Mouse (Mus musculus): ENCODE measurements around the gene March10.
A peak's percentile ranks its signal among the peaks of the same experiment; 100 is the strongest.

Gene March10

DNA sequence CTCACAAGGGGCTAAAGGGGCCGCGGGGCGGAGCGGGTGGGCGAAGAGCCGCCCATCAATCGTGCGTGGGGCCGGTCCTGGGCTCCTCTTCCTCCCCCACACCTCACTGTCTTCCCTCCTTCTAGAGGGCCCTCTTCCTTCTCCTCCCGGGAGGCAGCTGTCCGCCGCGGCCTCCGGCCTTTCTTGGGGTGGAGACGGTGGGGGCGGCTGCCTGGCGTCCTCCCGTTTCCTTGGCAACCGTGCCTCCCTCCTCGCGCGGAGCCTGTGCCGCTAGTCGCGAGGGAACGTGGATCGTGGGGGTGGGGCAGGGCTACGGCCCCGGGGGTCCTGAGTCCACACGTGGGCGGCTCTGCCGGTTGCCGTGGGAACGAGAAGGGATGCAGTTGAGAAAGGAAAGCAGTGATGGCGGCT, at the start of gene March10:
Gene March10 (minus strand): TSS at position 239 of the 411 bp plus-strand sequence.
- peak; percentile 24 for DNase-seq (ENCODE audit: low read depth, low spot score)

DNA sequence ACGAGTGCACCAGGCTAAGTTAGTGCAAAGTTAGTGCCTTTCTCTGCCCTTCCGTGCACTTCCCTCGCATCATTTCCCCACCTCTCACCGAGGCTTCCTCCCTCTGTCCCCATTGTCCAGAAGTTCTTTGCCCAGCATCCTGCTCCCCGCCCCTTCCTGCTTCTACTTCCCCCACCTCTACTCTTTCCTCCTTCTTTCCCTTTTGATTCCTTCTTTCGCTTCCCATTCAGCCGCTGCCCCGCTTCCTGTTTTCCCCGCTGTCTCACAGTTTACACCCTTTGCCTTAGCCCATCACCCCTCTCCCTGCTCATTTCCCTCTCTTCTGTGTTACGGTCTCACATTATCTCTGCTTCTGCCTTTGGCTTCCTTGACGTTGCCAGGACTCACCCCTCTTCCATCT, 49.8 kb upstream of the March10 start:
- DNase-seq (ENCODE audit: low read depth, low spot score) = no peak

DNA sequence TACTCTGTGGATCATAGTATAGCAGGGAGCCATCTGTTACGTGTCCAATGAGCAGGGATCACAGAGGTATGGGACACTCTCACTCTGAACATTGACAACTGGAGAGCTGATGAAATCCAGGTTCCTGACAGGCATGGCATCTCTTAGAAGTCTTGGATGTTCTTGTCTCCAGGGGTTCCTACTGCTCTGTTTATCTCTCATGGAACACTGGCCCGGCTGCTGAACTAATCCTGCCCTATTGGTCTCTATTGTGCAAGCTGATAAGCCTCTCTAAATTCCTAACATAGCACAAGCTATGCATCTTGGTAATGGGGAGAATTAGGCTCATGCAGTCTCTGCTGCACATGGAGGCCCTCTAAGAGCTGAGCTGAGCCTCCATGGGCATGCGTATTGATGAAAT, 48.5 kb upstream of the March10 start:
- DNase-seq (ENCODE audit: low read depth, low spot score) = no peak

DNA sequence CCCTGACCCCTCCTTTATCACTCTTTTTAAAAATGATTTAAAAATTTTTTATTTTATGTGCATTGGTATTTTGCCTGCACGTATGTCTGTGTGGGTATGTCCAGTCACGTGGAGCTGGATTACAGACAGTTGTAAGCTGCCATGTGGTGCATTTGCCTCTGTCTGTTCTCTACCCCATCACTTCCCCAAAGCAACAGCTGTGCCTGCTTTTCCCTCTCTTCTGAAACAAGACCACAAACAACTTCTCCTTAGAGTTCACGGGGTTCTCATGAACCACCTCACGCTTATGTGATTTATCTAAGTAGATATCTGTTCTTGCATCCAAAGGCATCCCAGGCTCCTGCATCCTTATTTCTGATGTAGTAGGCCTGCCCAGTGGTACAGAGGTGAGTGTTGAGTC, 45.8 kb upstream of the March10 start:
- DNase-seq (ENCODE audit: low read depth, low spot score) = no peak

DNA sequence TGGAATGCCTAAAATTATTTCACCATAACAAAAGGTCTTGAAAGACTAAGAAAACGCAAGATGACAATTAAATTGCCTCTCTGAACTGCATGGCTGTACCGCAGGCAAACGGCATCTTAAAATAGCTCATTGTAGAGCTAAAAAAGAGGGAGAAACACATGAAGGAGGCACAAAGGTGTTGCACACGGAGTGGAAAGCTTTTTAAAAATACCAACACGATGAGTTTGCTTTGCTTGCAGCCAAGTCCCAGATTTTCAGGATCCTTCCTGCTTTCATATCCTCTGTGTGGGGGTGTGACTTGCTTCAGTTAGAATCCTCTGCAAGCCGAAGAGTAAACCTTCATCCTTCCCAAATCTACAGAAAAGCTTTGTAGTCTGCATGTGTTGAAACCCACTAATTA, 41.0 kb upstream of the March10 start:
- DNase-seq (ENCODE audit: low read depth, low spot score) = no peak

DNA sequence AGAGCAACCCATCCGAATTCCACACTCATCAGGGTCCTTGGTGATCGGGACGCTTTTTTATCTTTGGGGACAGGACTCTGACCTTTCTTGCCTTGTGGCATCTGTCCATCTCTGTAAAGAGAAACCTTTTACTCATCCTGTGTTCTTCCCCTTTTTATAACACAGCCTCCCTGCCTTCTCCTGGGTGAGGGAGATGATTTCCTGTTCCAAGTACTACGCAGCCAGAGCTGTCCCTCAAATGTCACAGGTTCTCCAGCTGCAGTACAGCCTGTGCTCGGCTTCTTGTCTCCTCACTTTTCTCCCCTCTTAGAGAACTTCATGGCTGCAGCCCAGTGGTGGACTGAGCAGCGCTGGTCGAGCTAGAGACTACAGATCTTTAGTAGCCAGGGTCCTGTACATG, 40.1 kb upstream of the March10 start:
- no peak for DNase-seq (ENCODE audit: low read depth, low spot score)

DNA sequence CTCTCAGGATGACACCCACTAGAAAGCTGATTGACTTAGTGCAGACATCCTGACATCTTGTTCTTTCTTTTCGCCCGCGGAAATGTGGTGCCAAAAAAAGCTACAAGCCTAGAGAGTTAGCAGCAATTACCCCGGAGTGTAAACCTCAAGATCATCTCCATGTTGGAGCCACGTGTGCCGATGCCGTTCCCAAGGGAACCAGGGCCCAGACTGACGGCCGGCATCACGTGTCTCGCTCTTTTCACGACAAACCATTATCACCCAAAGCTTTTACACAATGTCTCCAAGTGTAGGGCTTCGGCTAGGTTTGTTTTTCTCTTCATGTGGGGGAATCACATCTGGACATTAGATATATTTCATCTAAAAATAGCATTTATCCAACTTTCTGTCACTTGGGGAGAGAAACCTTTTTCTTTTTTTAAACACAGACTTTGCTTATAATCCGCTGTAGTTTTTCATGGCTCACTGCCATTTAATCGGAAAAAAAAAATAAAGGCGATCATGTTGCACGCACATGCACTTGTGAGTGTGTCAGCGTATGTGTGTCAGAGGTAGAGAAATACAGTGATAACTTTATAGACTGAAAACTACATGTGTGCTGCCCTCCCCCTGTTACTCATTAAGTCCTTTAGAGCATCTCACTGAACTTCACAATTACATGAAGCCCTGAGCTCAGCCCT, 39.2 kb upstream of the March10 start:
- no peak for DNase-seq (ENCODE audit: low read depth, low spot score)

DNA sequence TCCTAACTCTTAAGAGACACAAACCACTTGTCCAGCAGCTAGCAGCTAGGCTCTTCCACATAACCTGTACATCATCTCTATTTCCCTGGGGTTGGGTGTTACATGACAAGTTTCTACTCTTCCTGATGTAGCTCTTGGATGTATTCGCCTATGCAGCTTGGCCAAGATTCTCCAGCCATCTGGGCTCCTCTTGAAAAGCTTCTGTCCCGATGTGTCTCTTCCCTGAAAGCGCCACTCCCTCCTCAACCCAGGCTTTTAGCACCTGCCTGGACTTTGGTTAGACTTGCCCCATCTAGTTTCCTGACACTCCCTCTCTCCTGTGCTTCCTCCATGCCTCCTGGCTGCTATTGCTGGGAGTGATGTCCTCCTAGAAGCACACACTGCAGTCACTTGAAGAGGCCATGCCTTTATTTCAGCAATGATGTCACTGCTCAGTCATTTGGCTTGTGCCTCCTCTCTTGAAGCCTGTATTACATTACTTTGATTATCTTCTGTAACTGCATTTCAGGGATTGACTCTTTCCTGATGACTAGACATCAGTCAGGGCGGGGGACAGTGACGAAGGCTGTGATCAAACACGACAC, 38.3 kb upstream of the March10 start:
- DNase-seq (ENCODE audit: low read depth, low spot score) = no peak

DNA sequence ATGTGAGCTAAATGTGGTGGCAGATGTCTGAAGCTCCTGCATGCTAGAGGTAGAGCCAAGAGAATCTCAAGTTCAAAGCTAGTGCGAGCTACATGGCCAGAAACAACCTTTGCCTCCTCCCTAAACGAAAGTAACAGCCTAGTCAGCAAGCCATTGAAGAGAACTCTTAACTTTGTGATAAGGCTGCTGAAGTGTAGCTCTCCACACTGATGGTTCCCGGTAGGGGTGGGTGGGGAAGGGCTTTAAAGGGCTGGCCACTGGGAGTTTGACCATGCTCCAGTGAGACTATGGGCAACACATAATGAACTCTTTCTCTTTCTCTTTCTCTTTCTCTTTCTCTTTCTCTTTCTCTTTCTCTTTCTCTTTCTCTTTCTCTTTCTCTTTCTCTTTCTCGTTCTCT, 35.9 kb upstream of the March10 start:
- no peak for DNase-seq (ENCODE audit: low read depth, low spot score)

DNA sequence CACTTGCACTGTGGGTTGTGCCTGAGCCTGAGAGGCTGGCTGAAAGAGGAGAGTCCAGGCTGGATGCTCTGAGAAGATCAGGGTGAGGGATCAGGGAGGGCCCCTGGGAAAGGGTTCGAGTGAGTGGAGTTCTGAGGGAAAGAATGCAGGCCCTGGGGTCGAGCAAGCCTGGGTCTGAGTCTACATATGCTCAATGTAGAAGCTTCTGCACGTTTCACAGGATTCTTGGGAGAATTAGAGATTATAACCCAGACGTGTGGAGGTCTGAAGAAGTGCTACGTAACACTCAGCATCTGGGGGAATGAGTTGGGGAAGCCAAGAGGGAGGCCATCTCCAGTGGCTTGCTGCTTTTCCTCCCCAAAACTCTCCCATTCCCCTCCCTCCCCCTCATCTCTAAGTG, 34.4 kb upstream of the March10 start:
- DNase-seq (ENCODE audit: low read depth, low spot score) = no peak

DNA sequence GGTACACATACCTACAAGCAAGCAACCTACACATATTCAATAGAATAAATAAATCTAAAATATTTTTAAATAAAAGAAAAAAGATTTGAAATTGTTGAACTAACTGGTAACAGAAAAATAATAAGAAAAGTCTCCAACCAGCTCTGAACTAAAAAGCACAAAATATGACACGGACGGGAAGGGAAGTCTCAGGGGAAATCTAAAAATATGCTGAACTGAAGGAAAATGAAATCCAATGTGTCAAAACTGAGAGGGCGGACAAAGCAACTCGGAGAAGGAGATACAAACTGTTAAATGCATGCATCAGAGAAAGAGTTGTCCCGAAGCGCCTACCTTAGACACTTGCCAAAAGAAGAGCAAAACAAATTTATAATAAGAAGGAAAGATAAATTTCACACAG, 28.9 kb upstream of the March10 start:
- no peak for DNase-seq (ENCODE audit: low read depth, low spot score)

DNA sequence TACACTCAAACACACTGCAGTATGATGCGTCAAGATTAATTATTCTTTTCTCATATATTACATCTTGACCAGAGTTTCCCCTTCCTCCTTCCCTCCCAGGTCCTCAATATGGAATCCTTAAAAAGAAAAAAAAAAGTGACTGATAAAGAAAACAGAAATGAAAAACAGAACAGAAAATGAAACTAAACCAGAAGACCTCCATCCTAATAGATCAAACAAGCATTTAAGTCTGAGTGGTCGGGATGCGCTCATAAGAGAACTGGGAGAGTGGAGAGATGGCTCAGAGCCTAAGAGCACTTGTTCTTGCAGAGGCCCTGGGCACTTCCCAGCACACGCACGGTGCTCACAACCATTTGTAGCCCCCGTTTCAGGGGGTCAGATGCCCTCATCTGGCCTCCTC, 28.5 kb upstream of the March10 start:
- no peak for DNase-seq (ENCODE audit: low read depth, low spot score)

DNA sequence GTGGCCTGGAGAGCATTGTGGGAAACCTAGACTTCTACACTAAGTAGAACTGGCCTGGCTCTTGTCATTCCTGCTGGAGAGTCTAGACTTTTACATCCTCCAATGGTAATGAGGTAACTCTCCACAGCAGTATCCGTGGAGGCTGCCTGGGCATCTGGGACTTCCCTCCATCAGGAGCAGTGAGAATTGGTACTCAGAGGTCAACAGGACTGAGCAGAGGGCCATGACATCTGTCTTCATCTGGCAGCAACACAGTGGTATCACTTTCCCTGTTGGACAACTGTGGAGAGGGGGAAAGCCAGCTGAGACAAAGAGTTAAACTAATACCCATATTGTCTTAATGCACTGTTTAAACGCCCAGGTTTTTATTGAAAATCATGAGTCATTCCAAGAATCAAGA, 26.2 kb upstream of the March10 start:
- no peak for DNase-seq (ENCODE audit: low read depth, low spot score)

DNA sequence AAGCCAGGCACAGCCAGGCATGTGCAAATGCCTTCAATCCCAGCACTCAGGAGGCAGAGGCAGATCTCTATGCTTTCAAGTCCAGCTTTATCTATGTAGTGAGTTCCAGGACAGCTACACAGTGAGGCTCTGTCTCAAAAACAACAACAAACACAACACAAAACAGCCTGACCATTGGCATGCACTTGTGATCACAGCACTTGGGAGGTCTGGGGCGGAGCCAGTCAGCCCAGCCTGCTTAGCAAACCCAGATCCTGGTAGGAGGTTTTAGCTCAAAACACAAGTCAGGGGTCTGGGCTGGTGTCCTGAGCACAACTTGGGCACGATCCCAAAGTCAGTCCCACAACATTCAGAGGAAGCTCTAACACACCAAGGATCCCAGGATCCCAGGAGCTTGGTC, 18.2 kb upstream of the March10 start:
- no peak for DNase-seq (ENCODE audit: low read depth, low spot score)

DNA sequence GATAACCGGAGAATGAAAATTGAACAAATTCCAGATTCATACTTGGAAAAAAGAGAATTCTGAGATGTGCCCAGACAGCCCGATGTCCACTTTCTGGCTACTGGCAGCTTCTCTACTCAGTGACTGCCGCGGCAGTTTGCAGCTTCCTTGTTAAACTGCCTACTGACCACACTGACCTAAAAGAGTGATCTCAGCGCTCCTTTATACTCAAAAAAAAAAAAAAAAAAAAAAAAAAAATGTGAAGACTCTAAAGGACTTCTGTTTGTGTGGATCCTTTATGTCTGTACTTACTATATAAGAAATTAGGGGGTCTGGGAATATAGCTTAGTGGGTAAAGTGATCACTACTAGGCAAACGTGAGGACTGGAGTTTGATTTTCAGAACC, 17.8 kb upstream of the March10 start:
- DNase-seq (ENCODE audit: low read depth, low spot score) = no peak

DNA sequence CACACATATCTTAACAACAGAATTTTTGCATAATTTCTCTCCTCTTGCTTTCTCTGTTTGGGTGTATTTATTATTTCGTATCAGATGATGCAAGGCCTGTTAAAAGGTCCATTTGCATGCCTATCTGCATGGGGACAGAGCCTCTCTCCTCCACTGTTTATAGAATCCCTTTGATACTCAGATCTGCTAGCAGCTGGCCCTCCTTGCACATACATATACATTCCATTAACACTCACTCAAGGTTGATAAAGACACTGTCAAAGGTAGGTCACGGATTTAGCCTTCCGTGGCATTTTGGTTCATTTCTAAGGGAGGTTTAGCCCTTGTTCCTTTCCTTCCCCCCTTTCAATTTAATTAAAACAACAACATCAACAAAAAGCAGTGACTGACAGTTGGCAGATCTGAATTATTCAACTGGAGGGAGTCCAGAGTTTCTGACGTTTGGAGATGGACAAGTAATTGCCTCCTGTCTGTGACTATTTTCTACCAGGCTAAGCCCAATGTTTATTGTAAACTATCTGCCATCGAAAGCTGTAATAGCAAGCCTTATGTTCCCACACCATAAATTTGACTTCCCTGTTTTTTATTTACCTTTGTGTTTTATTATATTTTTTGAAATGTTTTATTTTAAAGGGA, 17.3 kb upstream of the March10 start:
- DNase-seq (ENCODE audit: low read depth, low spot score) = no peak

DNA sequence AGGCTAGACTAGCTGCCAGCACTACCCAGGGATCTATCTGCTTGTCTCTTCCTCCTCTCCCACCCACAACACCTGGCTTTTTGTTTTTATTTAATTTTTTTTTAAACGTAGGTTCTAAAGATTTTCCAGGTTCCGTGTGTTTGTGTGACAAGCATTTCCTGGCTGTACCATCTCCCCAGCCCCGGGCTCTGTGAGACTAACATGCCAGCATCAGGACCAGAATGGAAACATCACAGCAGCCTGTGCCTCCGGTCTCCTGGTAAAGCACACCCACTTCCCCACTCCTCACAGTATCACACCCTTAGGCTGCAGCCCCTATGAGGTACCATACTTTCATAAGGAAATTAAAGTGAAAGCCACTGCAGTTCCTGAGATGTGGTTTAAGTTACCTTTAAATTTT, 16.1 kb upstream of the March10 start:
- DNase-seq (ENCODE audit: low read depth, low spot score) = no peak

DNA sequence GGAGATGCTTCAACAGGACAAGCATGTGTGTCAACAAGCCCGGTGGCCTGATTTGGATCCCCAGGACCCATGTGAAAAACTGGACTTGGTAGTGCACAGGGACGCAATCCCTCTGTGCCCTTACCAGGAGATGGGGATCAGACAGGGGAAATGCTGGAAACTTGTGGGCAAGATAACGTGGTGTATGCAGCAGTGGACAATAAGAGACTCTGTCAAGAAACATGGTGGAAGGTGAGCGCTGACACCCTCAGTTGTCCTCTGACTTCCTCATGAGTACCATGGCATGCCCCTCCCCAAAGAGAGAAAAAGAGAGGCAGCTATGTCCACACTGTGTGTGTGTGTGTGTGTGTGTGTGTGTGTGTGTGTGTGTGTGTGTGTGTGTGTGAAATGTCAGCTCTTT, 14.4 kb upstream of the March10 start:
- no peak for DNase-seq (ENCODE audit: low read depth, low spot score)

DNA sequence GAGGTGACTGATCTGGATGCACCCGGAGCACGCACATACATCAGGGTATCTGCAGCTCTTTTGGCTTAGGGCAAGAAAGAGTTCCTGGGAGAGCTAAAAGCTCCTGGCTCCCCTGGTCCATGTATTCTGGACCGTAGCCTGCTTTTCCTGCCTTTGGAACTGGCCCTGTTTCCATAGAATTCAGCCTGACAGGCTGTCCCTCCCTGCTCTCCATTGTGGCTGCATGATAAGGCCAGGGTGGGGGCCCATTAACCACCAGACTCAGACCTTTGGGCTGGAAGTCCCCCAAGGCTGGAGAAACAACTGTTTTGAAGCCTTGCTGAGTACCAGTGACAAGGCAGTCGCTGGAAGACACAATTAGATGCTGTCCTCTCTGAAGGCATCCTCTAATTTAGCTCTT, 13.0 kb upstream of the March10 start:
- DNase-seq (ENCODE audit: low read depth, low spot score) = no peak

DNA sequence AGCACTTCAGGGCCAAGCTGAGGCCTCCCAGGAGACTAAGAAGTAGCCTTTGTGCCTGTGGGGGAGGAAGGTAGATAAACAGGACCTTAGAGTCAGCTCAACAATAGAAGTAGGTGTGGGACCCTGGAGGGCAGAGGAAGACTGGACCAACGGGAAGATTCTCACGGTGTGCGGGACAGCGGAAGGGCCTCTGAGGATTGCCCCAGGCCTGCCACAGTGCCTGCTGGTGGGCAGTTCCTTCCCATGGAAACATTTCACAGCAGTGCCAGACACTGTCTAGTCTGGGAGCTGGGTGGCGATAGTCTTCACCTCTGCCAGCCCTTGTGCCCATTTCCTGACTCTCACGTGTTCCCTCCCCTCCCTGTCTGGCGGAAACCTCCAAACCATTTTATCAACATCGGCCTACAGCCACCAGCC, 12.6 kb upstream of the March10 start:
- DNase-seq (ENCODE audit: low read depth, low spot score) = no peak

DNA sequence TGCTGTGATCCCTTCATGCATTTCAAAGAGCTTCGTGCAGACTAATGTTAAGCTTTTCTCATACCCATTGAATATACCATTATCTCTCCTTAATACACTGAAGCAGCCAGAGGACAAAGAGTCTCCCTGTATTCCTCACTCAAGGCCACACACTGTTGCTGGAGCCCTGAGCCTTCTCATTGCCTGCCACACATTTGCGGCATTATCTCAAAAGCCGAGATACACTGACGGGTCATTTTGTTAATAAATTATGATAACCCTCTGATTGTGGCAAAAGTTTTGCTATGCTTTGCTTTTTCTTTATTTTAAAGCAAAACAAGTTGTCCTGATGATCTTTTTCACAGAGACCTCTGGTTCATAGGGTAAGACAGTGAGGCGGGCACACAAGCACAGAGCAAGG, 11.9 kb upstream of the March10 start:
- no peak for DNase-seq (ENCODE audit: low read depth, low spot score)

DNA sequence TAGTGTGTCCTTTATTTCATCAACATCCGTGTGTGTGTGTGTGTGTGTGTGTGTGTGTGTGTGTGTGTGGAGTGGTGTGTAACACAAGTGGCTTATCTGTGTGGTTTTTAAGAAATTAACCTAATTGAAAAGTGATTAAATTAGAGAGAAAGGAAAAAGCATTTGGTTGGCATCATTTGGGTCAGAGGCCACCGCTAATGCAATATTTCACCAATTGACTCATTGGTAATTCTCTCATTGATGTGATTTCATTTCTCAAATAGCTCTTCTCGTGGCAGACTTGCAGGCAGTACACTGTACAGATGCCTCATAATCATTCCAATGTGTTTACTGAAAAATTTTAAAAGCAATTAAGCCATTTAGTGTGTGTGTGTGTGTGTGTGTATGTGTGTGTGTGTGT, 11.3 kb upstream of the March10 start:
- no peak for DNase-seq (ENCODE audit: low read depth, low spot score)

DNA sequence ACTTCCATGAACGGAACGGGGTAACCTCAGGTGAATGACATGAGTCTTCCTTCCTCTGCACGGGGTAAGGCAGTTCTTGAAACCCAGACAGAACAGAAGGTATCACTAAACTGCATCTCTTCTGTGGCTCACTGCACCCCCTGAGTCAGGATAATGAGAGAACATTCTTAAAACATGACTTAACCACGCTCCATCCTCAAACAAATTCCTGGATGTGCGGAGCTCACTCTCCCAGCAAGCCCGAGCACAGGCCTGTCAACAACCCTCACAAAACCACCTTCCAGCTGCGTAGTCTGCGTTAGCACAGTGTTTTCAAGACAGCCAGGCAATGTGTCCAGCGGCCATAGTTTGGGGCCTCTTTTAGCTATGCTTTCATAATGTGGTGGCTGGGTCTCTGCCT, 10.7 kb upstream of the March10 start:
- DNase-seq (ENCODE audit: low read depth, low spot score) = no peak

Measured in retina, postnatal 7 days (tissue).